Mouse (Mus musculus) intestine, embryonic 16.5 days (tissue): Measurements from ENCODE around the gene Spon1. TPM values are rescaled to one million over a fixed set of nuclear protein-coding genes. Genes with fewer than 3 reads are reported as not detected.

Experiments used
- ATAC-seq: fragments of 200-750 bp; cut with Nextera tagmentation; 2 replicates; pipeline ENCODE4 v1.8.0; 2017; ENCODE audit warnings: moderate TSS enrichment, moderate library complexity
- H3K27ac ChIP-seq: fragments of 300-500 bp; sonication (generic); 2 replicates; pipeline ENCODE4 v1.5.1; 2014; ENCODE audit warnings: mild to moderate bottlenecking, low read length
- H3K27me3 ChIP-seq: fragments of 300-500 bp; sonication (generic); replicated peaks from 2 replicates; pipeline ENCODE4 v1.6.1; 2014; ENCODE audit warnings: low read length, control low read depth, mixed read lengths; ENCODE audit not compliant: control insufficient read depth, insufficient read depth
- H3K36me3 ChIP-seq: fragments of 300-500 bp; sonication (generic); 2 replicates; pipeline ENCODE4 v1.6.1; 2014; ENCODE audit warnings: low read length, control low read depth; ENCODE audit not compliant: control insufficient read depth, insufficient read depth
- H3K4me1 ChIP-seq: fragments of 300-500 bp; sonication (generic); 2 replicates; pipeline ENCODE4 v1.6.1; 2014; ENCODE audit warnings: low read length, control low read depth, mixed read lengths; ENCODE audit not compliant: control insufficient read depth, insufficient read depth
- H3K4me2 ChIP-seq: fragments of 300-500 bp; sonication (generic); 2 replicates; pipeline ENCODE4 v1.6.1; 2014; ENCODE audit warnings: low read depth, low read length, control low read depth
- H3K4me3 ChIP-seq: fragments of 300-500 bp; sonication (generic); 2 replicates; pipeline ENCODE4 v1.5.1; 2014; ENCODE audit warnings: mild to moderate bottlenecking, low read length
- H3K9ac ChIP-seq: fragments of 300-500 bp; sonication (generic); 2 replicates; pipeline ENCODE4 v1.6.1; 2014; ENCODE audit warnings: low read depth, low read length
- H3K9me3 ChIP-seq: fragments of 300-500 bp; sonication (generic); 2 replicates; pipeline ENCODE4 v1.6.1; 2016; ENCODE audit warnings: low read length, control low read depth; ENCODE audit not compliant: control insufficient read depth
- WGBS: fragments of 180-500 bp; shearing (Covaris S2); extraction: QIAGEN DNeasy Blood & Tissue Kit; methylation state at CpG from one replicate; pipeline ENCODE4 v1.1.7; 2014; 5-methylcytosine and 5-hydroxymethylcytosine counted together
- polyA plus RNA-seq: library from polyadenylated mRNA; unstranded; fragments of >200 nt; fragmentation: Nextera tagmentation; extraction: Ambion mirVana; gene quantifications from 2 replicates; pipeline ENCODE4 v1.2.1, GENCODE M21; 2015

Gene Spon1
- polyA plus RNA-seq, 1 experiment from 2014 or later, result 8.9 TPM

GRCm38 (mm10) chr7:114063534-114063933 lies 297.7 kb downstream of the Spon1 start:
- H3K36me3 ChIP-seq, result no peaks in the 10 kb centered on the region
- no peaks in the 10 kb centered on the region for H3K27me3 ChIP-seq
- H3K9ac ChIP-seq, result no peak overlapping the region
- H3K4me1 ChIP-seq, result peaks cover 16% of the 10 kb centered on the region
- no peak overlapping the region for H3K27ac ChIP-seq
- ATAC-seq, result no peak
- H3K4me3 ChIP-seq, result no peak overlapping the region
- 41% methylated on average over 8 of the region's 8 CpGs for WGBS
- H3K4me2 ChIP-seq, result no peak overlapping the region
- no peaks in the 10 kb centered on the region for H3K9me3 ChIP-seq

DNA sequence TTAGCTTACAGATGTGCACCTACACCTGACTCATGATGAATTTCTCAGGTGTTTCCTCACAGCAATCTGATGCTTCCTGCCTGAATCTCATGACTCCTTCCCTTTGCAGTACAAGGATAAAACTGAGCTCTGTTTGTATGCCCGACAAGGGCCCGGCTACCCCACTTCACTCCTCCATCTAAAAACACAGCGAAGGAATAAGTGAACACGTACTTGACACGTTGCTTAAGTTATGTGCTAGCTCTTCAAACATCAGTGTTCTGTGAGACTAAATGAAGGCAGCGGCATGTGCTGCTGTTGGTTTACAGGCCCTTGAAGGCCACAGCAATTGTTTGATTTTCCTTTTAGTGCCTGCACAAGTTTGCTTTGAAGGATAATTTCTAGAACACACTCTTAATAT lies 298.2 kb downstream of the Spon1 start:
- H3K27ac ChIP-seq, result no peak overlapping the region
- no peak for ATAC-seq
- H3K4me3 ChIP-seq, result no peak overlapping the region
- H3K9ac ChIP-seq, result no peak overlapping the region
- 62% methylated on average over 6 of the region's 6 CpGs for WGBS
- no peaks in the 10 kb centered on the region for H3K9me3 ChIP-seq
- no peaks in the 10 kb centered on the region for H3K27me3 ChIP-seq
- H3K4me2 ChIP-seq, result no peak overlapping the region
- peaks cover 16% of the 10 kb centered on the region for H3K4me1 ChIP-seq
- H3K36me3 ChIP-seq, result no peaks in the 10 kb centered on the region

DNA sequence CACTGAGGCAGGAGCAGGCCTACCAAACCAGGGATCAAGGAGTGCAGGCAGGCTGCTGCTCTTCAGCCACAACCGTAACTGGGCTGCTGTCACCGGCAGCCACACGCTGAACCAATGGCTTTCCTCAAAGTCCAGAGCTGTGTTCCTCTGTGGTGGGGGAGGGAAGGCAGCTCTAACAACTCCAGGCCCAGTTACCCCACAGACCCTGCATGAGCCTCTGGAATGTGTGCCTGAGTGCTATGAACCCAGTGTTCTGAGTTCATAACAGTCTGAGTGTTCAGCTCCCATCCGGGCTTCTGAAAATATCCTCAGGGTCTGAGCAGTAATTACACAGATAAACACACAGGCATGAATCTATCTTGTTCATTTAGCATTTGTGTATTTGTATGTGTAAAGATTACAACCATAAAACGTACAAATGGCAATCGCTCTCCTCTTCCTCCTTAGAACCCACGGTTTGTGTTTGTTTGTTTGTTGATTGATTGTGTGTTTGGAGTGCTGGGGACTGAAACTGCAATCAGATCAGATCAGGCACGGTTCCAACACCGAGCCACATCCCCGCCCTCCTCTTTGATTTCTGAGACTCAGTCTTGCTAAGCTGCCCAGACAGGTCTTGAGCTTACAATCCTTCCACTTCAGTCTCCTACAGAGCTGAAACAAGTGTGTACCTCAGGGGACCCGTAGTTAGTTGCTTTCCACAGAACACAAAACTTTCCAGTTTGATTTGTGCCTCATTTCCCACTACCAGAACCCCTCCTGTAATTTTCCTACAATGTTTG lies 299.8 kb downstream of the Spon1 start:
- no peak overlapping the region for H3K4me3 ChIP-seq
- H3K9ac ChIP-seq, result no peak overlapping the region
- WGBS, result 42% methylated on average over 11 of the region's 11 CpGs
- no peak overlapping the region for H3K4me2 ChIP-seq
- H3K9me3 ChIP-seq, result no peaks in the 10 kb centered on the region
- ATAC-seq, result peak; percentile 47
- H3K27ac ChIP-seq, result no peak overlapping the region
- no peaks in the 10 kb centered on the region for H3K36me3 ChIP-seq
- H3K4me1 ChIP-seq, result peaks cover 18% of the 10 kb centered on the region
- H3K27me3 ChIP-seq, result no peaks in the 10 kb centered on the region

- H3K27ac ChIP-seq, result no peak overlapping the region
- WGBS, result 10% methylated on average over 14 of the region's 14 CpGs
- peak; percentile 67 for ATAC-seq
- peak overlapping the region; percentile 22 for H3K4me3 ChIP-seq
- peak overlapping the region; percentile 46 for H3K4me2 ChIP-seq
- no peaks in the 10 kb centered on the region for H3K9me3 ChIP-seq
- no peak overlapping the region for H3K9ac ChIP-seq
- H3K27me3 ChIP-seq, result no peaks in the 10 kb centered on the region
- H3K36me3 ChIP-seq, result no peaks in the 10 kb centered on the region
- peaks cover 28% of the 10 kb centered on the region for H3K4me1 ChIP-seq
Observed at GRCm38 (mm10) chr7:114066529-114067178, 300.9 kb downstream of the Spon1 start.

- H3K36me3 ChIP-seq, result no peaks in the 10 kb centered on the region
- ATAC-seq, result no peak
- peaks cover 42% of the 10 kb centered on the region for H3K4me1 ChIP-seq
- WGBS, result 83% methylated on average over 11 of the region's 11 CpGs
- H3K4me2 ChIP-seq, result no peak overlapping the region
- no peak overlapping the region for H3K27ac ChIP-seq
- H3K4me3 ChIP-seq, result no peak overlapping the region
- H3K27me3 ChIP-seq, result no peaks in the 10 kb centered on the region
- no peaks in the 10 kb centered on the region for H3K9me3 ChIP-seq
- H3K9ac ChIP-seq, result no peak overlapping the region
Observed at GRCm38 (mm10) chr7:114068956-114069533, 303.2 kb downstream of the Spon1 start.

DNA sequence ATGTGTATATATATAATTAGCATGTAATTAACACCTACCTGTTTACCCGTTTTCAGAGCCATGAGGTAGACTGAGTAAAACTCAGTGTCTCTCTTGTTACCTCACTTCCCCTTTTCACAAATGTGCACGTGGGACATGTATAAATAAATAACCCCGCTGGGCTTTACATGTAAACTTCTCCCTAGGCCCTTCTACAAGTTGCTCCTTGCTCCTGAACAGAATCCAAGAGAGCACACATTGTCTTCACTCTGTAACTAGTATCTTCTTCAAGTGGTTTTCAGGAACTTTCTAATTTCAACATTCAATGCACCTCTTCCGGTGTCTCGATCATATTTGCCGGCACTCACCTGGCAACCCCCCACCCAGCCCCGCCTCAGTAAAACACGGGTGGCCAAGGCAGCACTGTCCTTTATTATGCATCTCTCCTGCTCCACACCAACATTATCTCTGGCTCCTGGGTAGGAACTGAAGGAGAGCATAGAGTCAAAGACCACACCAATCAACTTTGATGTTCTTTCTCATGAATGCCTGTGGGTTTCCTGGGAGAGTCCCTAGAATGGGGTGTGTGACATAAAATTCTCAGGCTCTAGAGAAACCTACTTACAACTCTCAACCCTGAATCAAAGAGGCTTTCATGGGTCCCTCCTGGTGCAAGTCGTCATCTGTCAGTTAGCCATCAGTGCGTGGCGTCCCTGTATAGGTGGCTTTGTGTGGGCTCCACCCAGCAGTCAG lies 304.1 kb downstream of the Spon1 start:
- Histone ChIP-seq H3K36me3 (no peaks in the 10 kb centered on the region), H3K9ac (no peak overlapping the region), H3K4me1 (peaks cover 43% of the 10 kb centered on the region), H3K27me3 (no peaks in the 10 kb centered on the region), H3K4me3 (no peak overlapping the region), H3K4me2 (no peak overlapping the region), H3K9me3 (no peaks in the 10 kb centered on the region), H3K27ac (no peak overlapping the region)
- no peak for ATAC-seq
- 78% methylated on average over 11 of the region's 11 CpGs for WGBS

DNA sequence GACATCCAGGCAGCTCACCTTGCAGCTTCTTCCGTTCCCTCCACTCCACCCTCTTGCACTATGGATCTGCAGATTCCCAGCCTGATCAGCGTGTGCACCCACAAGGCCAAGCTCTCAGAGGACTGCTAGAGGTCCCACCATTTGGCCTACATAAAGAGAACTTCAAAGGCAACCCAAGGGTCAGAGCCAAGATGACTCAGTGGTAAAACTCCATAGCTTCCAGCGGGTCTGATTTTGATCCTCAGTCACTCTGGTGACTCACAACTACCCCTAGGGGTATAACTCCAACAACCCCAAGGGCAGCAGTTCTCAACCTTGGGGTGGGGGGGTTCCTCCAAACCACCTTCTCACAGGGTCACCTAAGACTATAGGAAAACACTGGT lies 304.7 kb downstream of the Spon1 start:
- no peaks in the 10 kb centered on the region for H3K36me3 ChIP-seq
- no peak overlapping the region for H3K4me3 ChIP-seq
- 75% methylated on average over 3 of the region's 3 CpGs for WGBS
- H3K9me3 ChIP-seq, result no peaks in the 10 kb centered on the region
- peaks cover 40% of the 10 kb centered on the region for H3K4me1 ChIP-seq
- H3K9ac ChIP-seq, result no peak overlapping the region
- no peak overlapping the region for H3K4me2 ChIP-seq
- no peak for ATAC-seq
- H3K27ac ChIP-seq, result no peak overlapping the region
- no peaks in the 10 kb centered on the region for H3K27me3 ChIP-seq

DNA sequence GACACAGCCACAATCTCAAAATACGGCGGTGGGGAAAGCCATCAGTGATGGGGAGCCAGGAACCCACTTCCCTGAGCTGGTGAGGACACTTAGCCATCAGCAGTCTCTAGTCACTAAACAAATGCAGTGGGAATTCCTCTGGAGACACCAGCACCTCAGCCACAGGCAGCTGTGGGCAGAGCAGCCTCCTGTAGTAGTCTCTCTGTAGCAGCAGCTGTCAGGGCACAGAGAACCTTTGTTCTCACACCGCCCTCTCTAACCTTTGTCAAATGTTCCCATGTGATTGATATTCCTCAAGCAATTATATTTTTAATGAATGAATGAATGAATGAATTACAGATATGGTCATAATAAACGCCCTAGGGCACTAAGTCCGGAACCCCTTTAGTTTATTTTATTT lies 305.6 kb downstream of the Spon1 start:
- no peak for ATAC-seq
- Histone ChIP-seq H3K4me1 (peaks cover 30% of the 10 kb centered on the region), H3K9me3 (no peaks in the 10 kb centered on the region)

More for the DNA sequence above, 305.6 kb downstream of the Spon1 start:
- Histone ChIP-seq H3K4me2 (no peak overlapping the region), H3K4me3 (no peak overlapping the region), H3K27ac (no peak overlapping the region), H3K9ac (peak overlapping the region; percentile 19), H3K27me3 (no peaks in the 10 kb centered on the region), H3K36me3 (no peaks in the 10 kb centered on the region)
- 72% methylated on average over 5 of the region's 5 CpGs for WGBS
